Mouse (Mus musculus): ENCODE data around the gene Odf3. TPM values are rescaled to one million over a fixed set of nuclear protein-coding genes. Genes with fewer than 3 reads are reported as not detected.

Gene Odf3
- polyA plus RNA-seq, 1 experiment: not detected

DNA sequence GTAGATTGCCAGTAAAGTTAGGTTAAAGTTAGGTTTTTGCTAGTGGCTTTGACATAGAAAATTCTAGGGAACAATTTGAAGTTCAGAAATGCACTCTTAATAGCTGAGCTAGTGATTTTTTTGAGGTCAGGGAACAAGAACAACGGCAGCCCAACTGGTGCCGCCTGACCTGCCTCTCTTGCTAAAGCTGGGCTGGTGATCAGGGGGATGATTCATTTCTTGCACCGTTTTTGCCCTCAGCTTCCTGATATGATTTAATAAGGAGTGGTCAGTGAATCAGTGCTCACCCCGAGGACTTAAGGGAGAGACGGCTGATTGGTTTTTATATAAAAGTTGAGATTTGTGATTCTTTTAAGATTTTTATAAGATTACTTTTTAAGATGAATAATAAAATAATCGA, 16.2 kb upstream of the Odf3 start:
- Histone ChIP-seq H3K4me1 (replicated peaks; ENCODE audit: control insufficient read depth, insufficient read depth, low read length) (no peaks in the 10 kb centered on the region), H3K4me3 (ENCODE audit: control insufficient read depth, insufficient read depth, low read length) (no peak overlapping the region), H3K36me3 (ENCODE audit: control insufficient read depth, insufficient read depth, low read length) (no peaks in the 10 kb centered on the region), H3K27ac (ENCODE audit: control insufficient read depth, insufficient read depth, low read length) (no peak overlapping the region), H3K27me3 (ENCODE audit: control insufficient read depth, insufficient read depth, low read length) (no peaks in the 10 kb centered on the region)
- DNase-seq: no peak
- WGBS: 68% methylated on average over 6 of the region's 6 CpGs
- TF ChIP-seq POLR2A (IDR thresholded peaks at IDR 0.05; ENCODE audit: control insufficient read depth, extremely low read depth, insufficient read depth, low read length, poor library complexity) (no peak), CTCF (IDR thresholded peaks at IDR 0.05; ENCODE audit: borderline replicate concordance, control insufficient read depth, extremely low read depth, insufficient read depth, low read length, poor library complexity) (no peak)

DNA sequence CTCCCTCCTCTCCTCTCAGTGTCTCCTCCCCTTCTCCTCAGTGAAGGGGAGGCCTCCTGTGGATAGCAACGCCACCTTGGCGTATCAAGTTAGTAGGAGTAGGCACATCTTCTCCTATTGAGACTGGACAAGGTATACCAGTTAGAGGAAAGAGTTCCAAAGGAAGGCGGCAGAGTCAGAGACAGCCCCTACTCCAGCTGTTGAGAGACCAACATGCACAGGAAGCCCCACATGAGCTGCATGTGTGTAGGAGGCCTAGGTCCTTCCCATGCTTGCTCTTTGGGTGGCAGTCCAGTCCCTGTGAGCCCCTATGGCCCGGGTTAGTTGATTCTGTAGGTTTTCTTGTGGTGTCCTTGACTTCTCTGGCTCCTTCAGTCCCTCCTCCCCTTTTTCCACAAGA, 14.3 kb upstream of the Odf3 start:
- Histone ChIP-seq H3K27me3 (ENCODE audit: control insufficient read depth, insufficient read depth, low read length) (no peaks in the 10 kb centered on the region), H3K4me1 (replicated peaks; ENCODE audit: control insufficient read depth, insufficient read depth, low read length) (no peaks in the 10 kb centered on the region), H3K36me3 (ENCODE audit: control insufficient read depth, insufficient read depth, low read length) (no peaks in the 10 kb centered on the region), H3K4me3 (ENCODE audit: control insufficient read depth, insufficient read depth, low read length) (no peak overlapping the region), H3K27ac (ENCODE audit: control insufficient read depth, insufficient read depth, low read length) (no peak overlapping the region)
- TF ChIP-seq CTCF (IDR thresholded peaks at IDR 0.05; ENCODE audit: borderline replicate concordance, control insufficient read depth, extremely low read depth, insufficient read depth, low read length, poor library complexity) (no peak), POLR2A (IDR thresholded peaks at IDR 0.05; ENCODE audit: control insufficient read depth, extremely low read depth, insufficient read depth, low read length, poor library complexity) (no peak)
- 89% methylated on average over 4 of the region's 4 CpGs for WGBS
- no peak for DNase-seq

DNA sequence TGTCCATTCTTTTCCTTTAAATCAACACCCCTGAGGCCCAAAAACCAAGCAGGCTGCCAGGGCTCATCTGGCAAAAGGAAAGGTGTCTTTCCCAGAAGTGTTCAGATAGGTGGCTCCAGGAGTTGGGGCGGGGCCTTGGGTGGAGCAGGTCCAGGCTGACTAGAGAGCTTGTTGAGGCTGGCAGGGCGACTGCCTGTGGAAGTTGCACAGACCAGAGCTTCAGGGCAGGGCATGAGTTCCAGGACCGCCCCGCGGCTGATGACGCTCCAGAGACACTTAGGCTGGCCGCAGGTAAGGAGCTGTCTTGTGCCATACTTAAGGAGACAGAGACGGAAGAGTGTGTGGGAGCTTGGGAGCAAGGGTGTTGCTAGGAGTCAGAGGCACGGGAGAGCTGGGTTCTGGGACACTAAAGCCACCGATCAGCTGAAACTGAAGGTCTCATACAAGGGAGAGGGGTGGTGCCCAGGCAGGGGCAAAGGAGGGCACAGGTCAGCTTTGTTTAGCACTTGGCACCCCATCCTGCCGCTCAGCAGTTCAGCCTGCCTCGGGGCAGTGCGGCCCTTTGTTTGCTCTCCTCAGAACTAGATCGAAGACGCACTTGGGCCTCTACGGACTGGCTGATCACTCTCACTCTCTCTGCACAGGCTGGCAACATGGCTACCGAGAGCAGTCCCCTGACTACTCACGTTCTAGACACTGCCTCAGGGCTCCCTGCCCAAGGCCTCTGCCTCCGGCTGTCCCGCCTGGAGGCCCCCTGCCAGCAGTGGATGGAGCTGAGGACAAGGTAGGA, 12.4 kb upstream of the Odf3 start, which contains the start of gene Urah:
Gene Urah, plus strand, starts transcription at position 51 of the 790 bp plus-strand sequence.
- 86% methylated on average over 20 of the region's 20 CpGs for WGBS
- no peaks in the 10 kb centered on the region for H3K27me3 ChIP-seq (ENCODE audit: control insufficient read depth, insufficient read depth, low read length)

DNA sequence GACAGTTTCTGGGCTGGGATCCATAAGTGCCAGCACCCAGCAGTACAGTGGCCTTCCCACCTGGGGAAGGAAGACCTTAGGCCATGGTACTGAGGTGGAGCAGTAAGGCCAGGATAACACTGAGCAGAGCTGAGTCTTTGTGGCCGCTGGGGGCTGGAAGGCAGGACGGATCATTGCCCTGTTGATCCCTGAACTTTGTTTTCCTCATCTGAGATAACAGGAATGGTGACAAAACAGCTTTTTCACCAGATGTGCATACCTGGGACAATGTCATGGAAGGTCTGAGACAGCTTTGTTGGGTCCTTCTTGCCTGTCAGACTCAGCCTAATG, 11.9 kb upstream of the Odf3 start:
- H3K36me3 ChIP-seq (ENCODE audit: control insufficient read depth, insufficient read depth, low read length): no peaks in the 10 kb centered on the region
- no peak overlapping the region for H3K27ac ChIP-seq (ENCODE audit: control insufficient read depth, insufficient read depth, low read length)
- H3K4me1 ChIP-seq (replicated peaks; ENCODE audit: control insufficient read depth, insufficient read depth, low read length): no peaks in the 10 kb centered on the region
- TF ChIP-seq POLR2A (IDR thresholded peaks at IDR 0.05; ENCODE audit: control insufficient read depth, extremely low read depth, insufficient read depth, low read length, poor library complexity) (no peak), CTCF (IDR thresholded peaks at IDR 0.05; ENCODE audit: borderline replicate concordance, control insufficient read depth, extremely low read depth, insufficient read depth, low read length, poor library complexity) (no peak)
- no peaks in the 10 kb centered on the region for H3K27me3 ChIP-seq (ENCODE audit: control insufficient read depth, insufficient read depth, low read length)
- H3K4me3 ChIP-seq (ENCODE audit: control insufficient read depth, insufficient read depth, low read length): no peak overlapping the region
- 90% methylated on average over 2 of the region's 2 CpGs for WGBS
- no peak for DNase-seq

More for the DNA sequence above, 12.4 kb upstream of the Odf3 start, which contains the start of gene Urah:
- TF ChIP-seq CTCF (IDR thresholded peaks at IDR 0.05; ENCODE audit: borderline replicate concordance, control insufficient read depth, extremely low read depth, insufficient read depth, low read length, poor library complexity) (no peak), POLR2A (IDR thresholded peaks at IDR 0.05; ENCODE audit: control insufficient read depth, extremely low read depth, insufficient read depth, low read length, poor library complexity) (no peak)
- H3K36me3 ChIP-seq (ENCODE audit: control insufficient read depth, insufficient read depth, low read length): no peaks in the 10 kb centered on the region
- no peaks in the 10 kb centered on the region for H3K4me1 ChIP-seq (replicated peaks; ENCODE audit: control insufficient read depth, insufficient read depth, low read length)
- no peak within 1 kb of the TSS for H3K4me3 ChIP-seq (ENCODE audit: control insufficient read depth, insufficient read depth, low read length)
- DNase-seq: no peak
- H3K27ac ChIP-seq (ENCODE audit: control insufficient read depth, insufficient read depth, low read length): no peak within 1 kb of the TSS

DNA sequence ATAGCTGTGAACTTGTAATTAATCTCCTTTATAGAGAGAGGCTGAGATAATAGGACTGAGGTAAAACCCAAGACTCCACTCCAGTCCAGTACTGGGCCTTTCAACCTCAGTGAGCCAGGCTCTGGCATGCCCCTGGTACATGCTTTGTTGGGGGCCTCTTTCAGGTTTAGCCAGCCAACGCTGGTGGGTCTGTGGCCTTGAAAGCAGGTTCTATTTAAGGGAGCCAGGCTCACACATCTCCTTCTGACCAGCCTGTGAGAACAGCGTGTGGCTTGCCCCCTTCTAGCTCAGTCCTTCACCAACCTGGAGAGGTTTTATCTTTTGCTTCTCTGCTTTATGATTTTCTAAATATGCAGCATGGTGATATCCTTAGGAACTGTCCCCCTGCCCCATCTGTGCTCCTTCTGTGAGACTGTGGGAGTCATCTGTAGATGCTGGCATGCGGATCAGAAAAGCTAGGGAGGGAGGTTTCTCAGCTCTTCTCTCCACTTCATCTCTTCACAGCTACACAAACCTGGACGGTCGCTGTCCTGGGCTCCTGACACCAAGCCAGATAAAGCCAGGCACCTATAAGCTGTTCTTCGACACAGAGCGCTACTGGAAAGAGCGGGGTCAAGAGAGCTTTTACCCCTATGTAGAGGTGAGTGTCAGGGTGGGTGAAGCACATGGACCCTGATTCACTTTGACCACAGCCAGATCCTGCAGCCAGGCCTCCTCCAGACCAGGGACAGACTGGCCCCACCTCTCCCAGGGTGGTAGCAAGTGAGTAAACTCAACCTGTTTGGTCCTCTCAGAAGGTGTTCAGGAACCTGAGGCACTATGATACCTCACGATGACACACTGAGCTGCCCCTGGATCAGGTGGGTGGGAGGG, 11.1 kb upstream of the Odf3 start:
- Histone ChIP-seq H3K27ac (ENCODE audit: control insufficient read depth, insufficient read depth, low read length) (no peak overlapping the region), H3K4me3 (ENCODE audit: control insufficient read depth, insufficient read depth, low read length) (no peak overlapping the region), H3K4me1 (replicated peaks; ENCODE audit: control insufficient read depth, insufficient read depth, low read length) (no peaks in the 10 kb centered on the region), H3K36me3 (ENCODE audit: control insufficient read depth, insufficient read depth, low read length) (no peaks in the 10 kb centered on the region), H3K27me3 (ENCODE audit: control insufficient read depth, insufficient read depth, low read length) (no peaks in the 10 kb centered on the region)
- DNase-seq: no peak
- 92% methylated on average over 9 of the region's 9 CpGs for WGBS
- TF ChIP-seq CTCF (IDR thresholded peaks at IDR 0.05; ENCODE audit: borderline replicate concordance, control insufficient read depth, extremely low read depth, insufficient read depth, low read length, poor library complexity): no peak
- no peak for TF ChIP-seq POLR2A (IDR thresholded peaks at IDR 0.05; ENCODE audit: control insufficient read depth, extremely low read depth, insufficient read depth, low read length, poor library complexity)

GRCm38 (mm10) chr7:140839556-140839955, 8.0 kb upstream of the Odf3 start:
- no peak for TF ChIP-seq CTCF (IDR thresholded peaks at IDR 0.05; ENCODE audit: borderline replicate concordance, control insufficient read depth, extremely low read depth, insufficient read depth, low read length, poor library complexity)
- no peak for TF ChIP-seq POLR2A (IDR thresholded peaks at IDR 0.05; ENCODE audit: control insufficient read depth, extremely low read depth, insufficient read depth, low read length, poor library complexity)

More at GRCm38 (mm10) chr7:140839556-140839955, 8.0 kb upstream of the Odf3 start:
- no peaks in the 10 kb centered on the region for H3K36me3 ChIP-seq (ENCODE audit: control insufficient read depth, insufficient read depth, low read length)
- H3K4me1 ChIP-seq (replicated peaks; ENCODE audit: control insufficient read depth, insufficient read depth, low read length): no peaks in the 10 kb centered on the region
- 73% methylated on average over 5 of the region's 5 CpGs for WGBS
- no peak overlapping the region for H3K4me3 ChIP-seq (ENCODE audit: control insufficient read depth, insufficient read depth, low read length)
- no peak for DNase-seq
- H3K27ac ChIP-seq (ENCODE audit: control insufficient read depth, insufficient read depth, low read length): no peak overlapping the region
- no peaks in the 10 kb centered on the region for H3K27me3 ChIP-seq (ENCODE audit: control insufficient read depth, insufficient read depth, low read length)

Measured in thymus, adult 2 months (tissue).